Mouse (Mus musculus) forebrain, embryonic 11.5 days (tissue): ENCODE results near the gene Ppox. TPM values are rescaled to one million over a fixed set of nuclear protein-coding genes. Genes with fewer than 3 reads are reported as not detected.

Source experiments
- ATAC-seq: fragments of 200-750 bp; cut with Nextera tagmentation; replicated peaks from 2 replicates; pipeline ENCODE4 v1.8.0; 2017; ENCODE audit warnings: moderate TSS enrichment; ENCODE audit not compliant: low FRiP score
- DNase-seq: peaks from one replicate; pipeline ENCODE4 v3.0.0-alpha.2; 2017; ENCODE audit warnings: low spot score
- H3K27ac ChIP-seq: fragments of 300-500 bp; sonication (generic); 2 replicates; pipeline ENCODE4 v1.5.1; 2014; ENCODE audit warnings: low read depth, low read length
- H3K27me3 ChIP-seq: fragments of 300-500 bp; sonication (generic); 2 replicates; pipeline ENCODE4 v1.6.1; 2014; ENCODE audit warnings: mild to moderate bottlenecking, low read length, mixed read lengths; ENCODE audit not compliant: control insufficient read depth, insufficient read depth
- H3K36me3 ChIP-seq: fragments of 300-500 bp; sonication (generic); 2 replicates; pipeline ENCODE4 v1.6.1; 2014; ENCODE audit warnings: mild to moderate bottlenecking, low read length, moderate library complexity, mixed read lengths; ENCODE audit not compliant: control insufficient read depth, insufficient read depth
- H3K4me1 ChIP-seq: fragments of 300-500 bp; sonication (generic); replicated peaks from 2 replicates; pipeline ENCODE4 v1.6.1; 2014; ENCODE audit warnings: low read length, mixed read lengths; ENCODE audit not compliant: control insufficient read depth, insufficient read depth
- H3K4me2 ChIP-seq: fragments of 300-500 bp; sonication (generic); 2 replicates; pipeline ENCODE4 v1.6.1; 2014; ENCODE audit warnings: low read depth, mild to moderate bottlenecking, low read length, moderate library complexity, mixed read lengths; ENCODE audit not compliant: severe bottlenecking
- H3K4me3 ChIP-seq: fragments of 300-500 bp; sonication (generic); 2 replicates; pipeline ENCODE4 v1.5.1; 2014; ENCODE audit warnings: low read depth, low read length
- H3K9ac ChIP-seq: fragments of 300-500 bp; sonication (generic); 2 replicates; pipeline ENCODE4 v1.6.1; 2014; ENCODE audit warnings: low read length
- H3K9me3 ChIP-seq: fragments of 300-500 bp; sonication (generic); 2 replicates; pipeline ENCODE4 v1.6.1; 2016; ENCODE audit warnings: low read length, mixed read lengths; ENCODE audit not compliant: control insufficient read depth
- WGBS: fragments of 180-500 bp; shearing (Covaris S2); extraction: QIAGEN DNeasy Blood & Tissue Kit; methylation state at CpG from one replicate; pipeline ENCODE4 v1.1.7; 2014; 5-methylcytosine and 5-hydroxymethylcytosine counted together
- polyA plus RNA-seq: library from polyadenylated mRNA; unstranded; fragments of >200 nt; fragmentation: Nextera tagmentation; extraction: Ambion mirVana; gene quantifications from 2 replicates; pipeline ENCODE4 v1.2.1, GENCODE M21; 2014

Gene Ppox
- polyA plus RNA-seq, 1 experiment from 2014 or later, result 67.6 TPM

DNA sequence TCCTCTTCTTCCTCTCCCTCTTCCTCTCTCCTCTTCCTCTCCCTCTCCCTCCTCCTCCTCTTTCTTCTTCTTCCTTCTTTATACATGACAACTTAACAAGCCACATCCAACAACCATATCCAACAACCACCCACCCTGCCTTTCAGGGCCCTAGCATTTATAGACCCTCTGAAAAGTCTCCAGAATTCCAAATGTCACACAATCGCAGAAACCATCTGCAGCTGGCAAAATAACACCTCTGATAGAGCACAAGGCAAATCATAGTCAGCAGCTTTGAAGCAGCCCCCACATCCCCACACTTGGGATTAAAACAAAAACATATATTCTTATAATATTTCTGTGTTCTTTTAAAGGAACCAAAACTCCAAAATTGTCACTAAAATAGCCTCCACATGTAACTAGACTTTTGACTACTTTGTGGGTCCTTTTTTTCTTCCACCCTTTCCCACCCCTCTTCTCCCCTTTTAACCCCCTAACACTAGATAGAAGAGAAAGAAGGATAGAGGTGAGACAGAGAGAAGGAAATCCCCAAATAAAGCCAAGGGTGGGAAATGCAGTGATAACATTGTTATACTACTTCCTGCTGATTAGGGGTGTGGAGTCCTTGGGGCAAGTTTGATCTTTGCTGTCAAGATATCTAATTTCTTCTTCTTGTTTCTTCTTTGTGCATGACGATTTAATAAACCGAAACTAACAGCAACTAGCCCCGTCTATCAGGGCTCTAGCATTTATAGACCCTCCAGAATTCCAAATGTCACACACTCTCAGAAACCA, 14.8 kb downstream of the Ppox start:
- Histone ChIP-seq H3K4me2 (no peak overlapping the region), H3K9ac (no peak overlapping the region), H3K9me3 (no peaks in the 10 kb centered on the region), H3K4me3 (no peak overlapping the region), H3K36me3 (no peaks in the 10 kb centered on the region), H3K27ac (no peak overlapping the region), H3K27me3 (no peaks in the 10 kb centered on the region), H3K4me1 (peaks cover 5% of the 10 kb centered on the region; the same call in 1 of the 2 replicates)
- WGBS, result 83% methylated on average over 4 of the region's 4 CpGs
- ATAC-seq (no peak), DNase-seq (no peak)

DNA sequence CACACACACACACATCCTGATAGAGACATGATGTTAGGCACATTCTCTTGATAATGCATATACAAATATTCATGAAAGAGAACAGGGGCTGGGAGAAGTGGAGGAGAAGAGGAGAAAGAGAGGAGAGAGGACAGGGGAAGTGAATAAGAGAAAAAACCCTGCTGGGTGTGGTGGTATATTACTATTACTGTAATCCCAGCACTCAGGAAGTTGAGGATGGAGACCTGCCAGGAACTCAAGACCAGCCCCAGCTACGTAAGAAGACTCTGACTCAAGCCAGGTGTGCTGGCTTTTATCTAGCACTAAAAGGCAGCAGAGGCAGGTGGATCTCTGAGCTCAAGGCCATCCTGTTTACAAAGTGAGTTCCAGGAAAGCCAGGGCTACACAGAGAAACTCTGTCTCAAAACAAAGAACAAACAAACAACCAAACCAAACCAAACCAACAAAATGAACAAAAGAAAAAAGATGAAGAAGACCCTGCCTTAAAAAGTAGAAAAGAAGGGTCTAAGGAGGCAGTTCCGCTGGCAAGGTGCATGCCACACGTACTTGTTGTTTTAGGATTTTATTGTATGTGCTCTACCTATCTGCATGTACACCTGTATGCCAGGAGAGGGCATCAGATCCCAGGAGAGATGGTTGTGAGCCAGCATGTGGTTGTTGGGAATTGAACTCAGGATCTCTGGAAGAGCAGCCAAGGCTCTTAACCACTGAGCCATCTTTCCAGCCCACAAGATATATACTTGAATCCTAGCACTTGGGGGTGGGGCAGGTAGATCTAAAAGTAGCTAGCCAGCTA, 17.1 kb downstream of the Ppox start:
- 86% methylated on average over 3 of the region's 3 CpGs for WGBS
- no peaks in the 10 kb centered on the region for H3K4me1 ChIP-seq
- H3K36me3 ChIP-seq, result no peaks in the 10 kb centered on the region
- no peak overlapping the region for H3K27ac ChIP-seq
- H3K4me2 ChIP-seq, result no peak overlapping the region
- no peak overlapping the region for H3K9ac ChIP-seq
- ATAC-seq (no peak; the same call in 1 of the 2 replicates), DNase-seq (no peak)
- no peak overlapping the region for H3K4me3 ChIP-seq
- H3K9me3 ChIP-seq, result no peaks in the 10 kb centered on the region
- no peaks in the 10 kb centered on the region for H3K27me3 ChIP-seq

DNA sequence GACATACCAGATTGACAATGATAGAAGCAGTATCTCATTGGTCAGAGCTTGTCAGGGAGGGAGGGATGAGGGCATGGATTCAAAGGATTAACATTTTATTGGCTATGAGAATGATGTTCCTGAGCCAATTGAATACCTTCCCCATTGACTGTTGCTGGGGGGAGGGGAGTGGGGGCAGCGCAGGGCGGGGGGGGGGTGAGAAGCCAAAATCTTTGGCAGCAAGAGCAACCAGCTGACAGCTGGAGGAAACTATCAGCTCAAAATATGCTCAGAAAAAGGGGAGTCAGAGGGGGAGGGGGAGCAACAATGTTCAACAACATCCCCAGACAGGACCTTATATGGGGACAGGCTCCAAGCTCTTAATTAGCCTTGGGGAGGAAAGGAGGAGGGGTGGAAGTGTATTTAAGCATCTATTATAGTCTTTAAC, 17.8 kb downstream of the Ppox start:
- 0% methylated on average over 2 of the region's 2 CpGs for WGBS
- Histone ChIP-seq H3K9ac (no peak overlapping the region), H3K4me3 (peak overlapping the region; percentile 14), H3K27me3 (no peaks in the 10 kb centered on the region), H3K9me3 (no peaks in the 10 kb centered on the region), H3K36me3 (no peaks in the 10 kb centered on the region), H3K27ac (no peak overlapping the region), H3K4me1 (no peaks in the 10 kb centered on the region), H3K4me2 (peak overlapping the region; percentile 46; the same call in 1 of the 2 replicates)
- ATAC-seq, result peak; percentile 87
- no peak for DNase-seq

DNA sequence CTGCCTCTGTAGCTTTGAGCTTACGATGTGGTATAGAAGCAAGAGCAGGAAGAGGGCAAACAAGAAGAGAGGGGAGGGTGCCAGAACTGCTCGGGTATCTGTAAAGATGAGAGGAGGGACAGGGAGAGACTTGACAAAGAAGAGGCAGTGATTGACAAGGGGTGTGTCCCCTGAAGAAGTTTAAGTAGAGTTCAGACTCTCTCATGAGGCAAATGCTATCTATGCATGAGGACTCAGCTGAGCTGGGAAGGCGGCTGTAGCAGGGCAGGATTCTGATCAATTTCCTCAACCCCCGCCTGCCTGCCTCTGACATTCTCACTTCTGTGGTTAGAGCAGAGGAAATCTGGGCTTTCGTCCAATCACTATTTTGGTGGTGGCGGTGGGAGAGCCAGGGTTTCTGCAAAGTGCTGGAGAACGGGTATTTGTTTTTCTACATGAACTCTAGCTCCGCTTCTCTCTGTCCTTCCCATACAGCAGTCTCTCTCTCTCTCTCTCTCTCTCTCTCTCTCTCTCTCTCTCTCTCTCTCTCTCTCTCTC, 18.3 kb downstream of the Ppox start:
- peak overlapping the region; percentile 25; the same call in 1 of the 2 replicates for H3K27ac ChIP-seq
- ATAC-seq, result peak; percentile 45
- H3K9me3 ChIP-seq, result no peaks in the 10 kb centered on the region
- H3K9ac ChIP-seq, result no peak overlapping the region; the same call in 1 of the 2 replicates
- H3K27me3 ChIP-seq, result no peaks in the 10 kb centered on the region
- WGBS, result 12% methylated on average over 8 of the region's 8 CpGs
- peak overlapping the region; percentile 14 for H3K4me3 ChIP-seq
- H3K4me2 ChIP-seq, result peak overlapping the region; percentile 46
- DNase-seq, result peak; percentile 55
- H3K36me3 ChIP-seq, result no peaks in the 10 kb centered on the region
- no peaks in the 10 kb centered on the region for H3K4me1 ChIP-seq

GRCm38 (mm10) chr1:171260316-171260715, 20.7 kb downstream of the Ppox start:
- ATAC-seq (no peak), DNase-seq (no peak)
- Histone ChIP-seq H3K4me3 (no peak overlapping the region), H3K4me1 (no peaks in the 10 kb centered on the region), H3K27me3 (no peaks in the 10 kb centered on the region), H3K36me3 (no peaks in the 10 kb centered on the region; the same call in 1 of the 2 replicates), H3K9me3 (no peaks in the 10 kb centered on the region), H3K9ac (no peak overlapping the region), H3K4me2 (no peak overlapping the region), H3K27ac (no peak overlapping the region)
- WGBS, result 83% methylated on average over 3 of the region's 3 CpGs

DNA sequence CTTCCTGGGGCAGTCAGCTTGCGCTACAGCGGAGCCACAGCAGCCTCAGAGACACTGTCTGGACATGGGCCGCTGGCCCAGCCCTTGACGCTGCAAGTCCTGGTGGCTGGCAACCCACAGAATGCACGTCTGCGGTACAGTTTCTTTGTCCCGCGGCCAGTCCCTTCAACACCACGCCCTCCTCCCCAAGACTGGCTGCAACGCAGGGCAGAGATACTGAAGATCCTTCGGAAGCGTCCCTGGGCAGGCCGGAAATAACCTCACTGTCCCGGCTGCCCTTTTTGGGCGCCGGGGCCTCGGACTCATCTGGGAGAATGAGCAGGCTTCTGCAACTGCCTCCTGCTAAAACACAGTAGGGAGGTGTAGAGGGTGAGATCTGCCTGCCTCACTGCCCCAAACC, 22.1 kb downstream of the Ppox start:
- 80% methylated on average over 17 of the region's 17 CpGs for WGBS
- no peak overlapping the region for H3K27ac ChIP-seq
- no peak overlapping the region for H3K4me2 ChIP-seq
- H3K9me3 ChIP-seq, result no peaks in the 10 kb centered on the region
- no peak for DNase-seq
- no peak overlapping the region for H3K9ac ChIP-seq
- no peak for ATAC-seq
- no peaks in the 10 kb centered on the region; the same call in 1 of the 2 replicates for H3K36me3 ChIP-seq
- H3K4me3 ChIP-seq, result no peak overlapping the region
- no peaks in the 10 kb centered on the region for H3K27me3 ChIP-seq
- no peaks in the 10 kb centered on the region for H3K4me1 ChIP-seq

GRCm38 (mm10) chr1:171257781-171258180, 23.2 kb downstream of the Ppox start:
- H3K36me3 ChIP-seq, result no peaks in the 10 kb centered on the region; the same call in 1 of the 2 replicates
- H3K27me3 ChIP-seq, result no peaks in the 10 kb centered on the region
- H3K9ac ChIP-seq, result no peak overlapping the region
- no peaks in the 10 kb centered on the region for H3K9me3 ChIP-seq
- no peak overlapping the region for H3K4me3 ChIP-seq
- no peak for ATAC-seq
- H3K4me2 ChIP-seq, result no peak overlapping the region
- DNase-seq, result no peak
- WGBS, result 90% methylated on average over 9 of the region's 9 CpGs
- no peak overlapping the region for H3K27ac ChIP-seq
- no peaks in the 10 kb centered on the region; the same call in 1 of the 2 replicates for H3K4me1 ChIP-seq

GRCm38 (mm10) chr1:171256937-171257548, 23.9 kb downstream of the Ppox start:
- 69% methylated on average over 15 of the region's 15 CpGs for WGBS
- peak; percentile 29; the same call in 1 of the 2 replicates for ATAC-seq
- Histone ChIP-seq H3K36me3 (no peaks in the 10 kb centered on the region; the same call in 1 of the 2 replicates), H3K9ac (no peak overlapping the region), H3K9me3 (no peaks in the 10 kb centered on the region), H3K27ac (no peak overlapping the region), H3K4me1 (peaks cover 6% of the 10 kb centered on the region; the same call in 1 of the 2 replicates), H3K27me3 (no peaks in the 10 kb centered on the region), H3K4me3 (no peak overlapping the region), H3K4me2 (no peak overlapping the region)
- peak; percentile 75 for DNase-seq
